Mouse (Mus musculus) heart, embryonic 16.5 days (tissue): Measurements from ENCODE around the gene Fbxo34. TPM values are rescaled to one million over a fixed set of nuclear protein-coding genes. Genes with fewer than 3 reads are reported as not detected.
"Not testable (repeated sequence)": the region's sequence is repeated elsewhere in the genome, so short reads cannot be mapped to it uniquely, and the experiment has no call there.

Source experiments
- ATAC-seq: fragments of 200-750 bp; cut with Nextera tagmentation; replicated peaks from 2 replicates; pipeline ENCODE4 v1.8.0; 2017; ENCODE audit warnings: moderate number of reproducible peaks; ENCODE audit not compliant: insufficient read depth, low FRiP score; ENCODE audit errors: extremely low read depth
- H3K27ac ChIP-seq: fragments of 300-500 bp; sonication (generic); 2 replicates; pipeline ENCODE4 v1.5.1; 2014; ENCODE audit warnings: mild to moderate bottlenecking, low read length, control low read depth, moderate library complexity
- H3K27me3 ChIP-seq: fragments of 300-500 bp; sonication (generic); 2 replicates; pipeline ENCODE4 v1.6.1; 2014; ENCODE audit warnings: low read length, mixed read lengths; ENCODE audit not compliant: control insufficient read depth, insufficient read depth
- H3K36me3 ChIP-seq: fragments of 300-500 bp; sonication (generic); 2 replicates; pipeline ENCODE4 v1.6.1; 2014; ENCODE audit not compliant: control insufficient read depth, insufficient read depth
- H3K4me1 ChIP-seq: fragments of 300-500 bp; sonication (generic); 2 replicates; pipeline ENCODE4 v1.6.1; 2014; ENCODE audit warnings: low read length, mixed read lengths; ENCODE audit not compliant: control insufficient read depth, insufficient read depth
- H3K4me2 ChIP-seq: fragments of 300-500 bp; sonication (generic); 2 replicates; pipeline ENCODE4 v1.6.1; 2014; ENCODE audit warnings: low read depth, mild to moderate bottlenecking, control low read depth, low read length
- H3K4me3 ChIP-seq: fragments of 300-500 bp; sonication (generic); 2 replicates; pipeline ENCODE4 v1.5.1; 2014; ENCODE audit warnings: mild to moderate bottlenecking, control low read depth, low read length
- H3K9ac ChIP-seq: fragments of 300-500 bp; sonication (generic); 2 replicates; pipeline ENCODE4 v1.6.1; 2014; ENCODE audit warnings: low read length, control low read depth
- H3K9me3 ChIP-seq: fragments of 300-500 bp; sonication (generic); replicated peaks from 2 replicates; pipeline ENCODE4 v1.6.1; 2016; ENCODE audit warnings: low read length; ENCODE audit not compliant: control insufficient read depth
- WGBS: fragments of 180-500 bp; shearing (Covaris S2); extraction: QIAGEN DNeasy Blood & Tissue Kit; methylation state at CpG from one replicate; pipeline ENCODE4 v1.1.7; 2014; 5-methylcytosine and 5-hydroxymethylcytosine counted together
- polyA plus RNA-seq: library from polyadenylated mRNA; unstranded; fragments of >200 nt; fragmentation: Nextera tagmentation; extraction: Ambion mirVana; gene quantifications from 2 replicates; pipeline ENCODE4 v1.2.1, GENCODE M21; 2015

The Fbxo34 gene
- polyA plus RNA-seq, 1 experiment from 2014 or later = 16.7 TPM

GRCm38 (mm10) chr14:47520751-47521449 is 70.7 kb downstream of the Fbxo34 start:
- Histone ChIP-seq H3K4me3 (no peak overlapping the region), H3K9me3 (no peaks in the 10 kb centered on the region), H3K4me1 (peaks cover 8% of the 10 kb centered on the region), H3K36me3 (no peaks in the 10 kb centered on the region), H3K27me3 (no peaks in the 10 kb centered on the region), H3K4me2 (no peak overlapping the region), H3K27ac (no peak overlapping the region), H3K9ac (no peak overlapping the region)
- WGBS = 88% methylated on average over 13 of the region's 13 CpGs
- ATAC-seq = no peak

- Histone ChIP-seq H3K9me3 (no peaks in the 10 kb centered on the region), H3K9ac (no peak overlapping the region), H3K27me3 (no peaks in the 10 kb centered on the region), H3K36me3 (no peaks in the 10 kb centered on the region), H3K4me2 (no peak overlapping the region), H3K27ac (no peak overlapping the region), H3K4me3 (no peak overlapping the region), H3K4me1 (peaks cover 8% of the 10 kb centered on the region)
- ATAC-seq = no peak
- 94% methylated on average over 1 of the region's 1 CpGs for WGBS
Observed at GRCm38 (mm10) chr14:47521609-47522008, 71.4 kb downstream of the Fbxo34 start.

GRCm38 (mm10) chr14:47522301-47522700 is 72.1 kb downstream of the Fbxo34 start:
- H3K4me1 ChIP-seq = peaks cover 8% of the 10 kb centered on the region
- H3K9ac ChIP-seq = no peak overlapping the region
- WGBS = 19% methylated on average over 7 of the region's 7 CpGs
- no peak for ATAC-seq
- H3K4me3 ChIP-seq = no peak overlapping the region
- H3K4me2 ChIP-seq = no peak overlapping the region
- H3K36me3 ChIP-seq = no peaks in the 10 kb centered on the region
- no peaks in the 10 kb centered on the region for H3K27me3 ChIP-seq
- no peak overlapping the region for H3K27ac ChIP-seq
- H3K9me3 ChIP-seq = no peaks in the 10 kb centered on the region

GRCm38 (mm10) chr14:47525374-47525773 is 75.2 kb downstream of the Fbxo34 start:
- H3K4me2 ChIP-seq = no peak overlapping the region
- ATAC-seq = no peak
- 76% methylated on average over 8 of the region's 8 CpGs for WGBS
- no peaks in the 10 kb centered on the region for H3K27me3 ChIP-seq
- H3K27ac ChIP-seq = no peak overlapping the region
- no peaks in the 10 kb centered on the region for H3K36me3 ChIP-seq
- no peak overlapping the region for H3K4me3 ChIP-seq
- H3K4me1 ChIP-seq = peaks cover 5% of the 10 kb centered on the region
- H3K9me3 ChIP-seq = no peaks in the 10 kb centered on the region
- no peak overlapping the region for H3K9ac ChIP-seq

GRCm38 (mm10) chr14:47525861-47526260 is 75.6 kb downstream of the Fbxo34 start:
- peaks cover 5% of the 10 kb centered on the region for H3K4me1 ChIP-seq
- H3K4me2 ChIP-seq = no peak overlapping the region
- no peaks in the 10 kb centered on the region for H3K36me3 ChIP-seq
- H3K4me3 ChIP-seq = no peak overlapping the region
- H3K9me3 ChIP-seq = no peaks in the 10 kb centered on the region
- H3K27ac ChIP-seq = no peak overlapping the region
- no peaks in the 10 kb centered on the region for H3K27me3 ChIP-seq
- 86% methylated on average over 5 of the region's 5 CpGs for WGBS
- H3K9ac ChIP-seq = no peak overlapping the region
- ATAC-seq = no peak

- Histone ChIP-seq H3K9me3 (no peaks in the 10 kb centered on the region), H3K9ac (no peak overlapping the region), H3K36me3 (0 out of 2 replicates have a peak, but pooled peaks cover 2% of the 10 kb centered on the region), H3K27ac (no peak overlapping the region), H3K27me3 (no peaks in the 10 kb centered on the region), H3K4me3 (no peak overlapping the region), H3K4me2 (no peak overlapping the region), H3K4me1 (no peaks in the 10 kb centered on the region)
- 47% methylated on average over 2 of the region's 2 CpGs for WGBS
- ATAC-seq = no peak
Observed at GRCm38 (mm10) chr14:47527833-47528232, 77.6 kb downstream of the Fbxo34 start.

GRCm38 (mm10) chr14:47528293-47528692 is 78.1 kb downstream of the Fbxo34 start:
- H3K4me1 ChIP-seq = peaks cover 3% of the 10 kb centered on the region
- no peak for ATAC-seq
- H3K36me3 ChIP-seq = 0 out of 2 replicates have a peak, but pooled peaks cover 2% of the 10 kb centered on the region
- WGBS = 72% methylated on average over 3 of the region's 3 CpGs
- H3K4me2 ChIP-seq = no peak overlapping the region
- no peaks in the 10 kb centered on the region for H3K9me3 ChIP-seq
- no peak overlapping the region for H3K4me3 ChIP-seq
- H3K27ac ChIP-seq = no peak overlapping the region
- H3K27me3 ChIP-seq = no peaks in the 10 kb centered on the region
- no peak overlapping the region for H3K9ac ChIP-seq

- no peaks in the 10 kb centered on the region for H3K27me3 ChIP-seq
- no peak overlapping the region for H3K4me2 ChIP-seq
- no peak overlapping the region for H3K4me3 ChIP-seq
- WGBS = 38% methylated on average over 8 of the region's 8 CpGs
- peaks cover 10% of the 10 kb centered on the region for H3K4me1 ChIP-seq
- H3K9ac ChIP-seq = no peak overlapping the region
- ATAC-seq = no peak
- 0 out of 2 replicates have a peak, but pooled peaks cover 2% of the 10 kb centered on the region for H3K36me3 ChIP-seq
- H3K9me3 ChIP-seq = no peaks in the 10 kb centered on the region
- H3K27ac ChIP-seq = no peak overlapping the region
Observed at GRCm38 (mm10) chr14:47529019-47529418, 78.8 kb downstream of the Fbxo34 start.

GRCm38 (mm10) chr14:47529592-47529991 is 79.4 kb downstream of the Fbxo34 start:
- H3K9ac ChIP-seq, ATAC-seq, H3K4me2 ChIP-seq, H3K9me3 ChIP-seq, H3K27me3 ChIP-seq, H3K27ac ChIP-seq, H3K36me3 ChIP-seq, H3K4me3 ChIP-seq: not testable (repeated sequence)
- H3K4me1 ChIP-seq = peaks cover 16% of the 10 kb centered on the region
- WGBS = 91% methylated on average over 10 of the region's 12 CpGs
